Mouse (Mus musculus) forebrain, embryonic 13.5 days (tissue): ENCODE measurements around the gene St7. TPM values are rescaled to one million over a fixed set of nuclear protein-coding genes. Genes with fewer than 3 reads are reported as not detected.

Experiments
- ATAC-seq: fragments of 200-750 bp; cut with Nextera tagmentation; 2 replicates; pipeline ENCODE4 v1.8.0; 2017
- H3K27ac ChIP-seq: fragments of 300-500 bp; sonication (generic); 2 replicates; pipeline ENCODE4 v1.5.1; 2015; ENCODE audit warnings: inconsistent platforms, mild to moderate bottlenecking, moderate library complexity
- H3K27me3 ChIP-seq: fragments of 300-500 bp; sonication (generic); 2 replicates; pipeline ENCODE4 v1.6.1; 2015; ENCODE audit warnings: mild to moderate bottlenecking, inconsistent platforms
- H3K36me3 ChIP-seq: fragments of 300-500 bp; sonication (generic); 2 replicates; pipeline ENCODE4 v1.6.1; 2015; ENCODE audit warnings: mild to moderate bottlenecking, inconsistent platforms; ENCODE audit not compliant: poor library complexity, severe bottlenecking
- H3K4me1 ChIP-seq: fragments of 300-500 bp; sonication (generic); 2 replicates; pipeline ENCODE4 v1.6.1; 2015; ENCODE audit warnings: inconsistent platforms
- H3K4me2 ChIP-seq: fragments of 300-500 bp; sonication (generic); 2 replicates; pipeline ENCODE4 v1.6.1; 2015; ENCODE audit warnings: inconsistent platforms, mild to moderate bottlenecking, moderate library complexity
- H3K4me3 ChIP-seq: fragments of 300-500 bp; sonication (generic); 2 replicates; pipeline ENCODE4 v1.5.1; 2015; ENCODE audit warnings: mild to moderate bottlenecking, inconsistent platforms
- H3K9ac ChIP-seq: fragments of 300-500 bp; sonication (generic); 2 replicates; pipeline ENCODE4 v1.6.1; 2015; ENCODE audit warnings: mild to moderate bottlenecking, inconsistent platforms
- H3K9me3 ChIP-seq: fragments of 300-500 bp; sonication (generic); replicated peaks from 2 replicates; pipeline ENCODE4 v1.6.1; 2016; ENCODE audit warnings: inconsistent platforms
- WGBS: fragments of 180-500 bp; shearing (Covaris S2); methylation state at CpG from one replicate; pipeline ENCODE4 v1.1.7; 2015; 5-methylcytosine and 5-hydroxymethylcytosine counted together
- polyA plus RNA-seq: library from polyadenylated mRNA; unstranded; fragments of >200 nt; fragmentation: Nextera tagmentation; extraction: Ambion mirVana; gene quantifications from 2 replicates; pipeline ENCODE4 v1.2.1, GENCODE M21; 2015

The St7 gene
- polyA plus RNA-seq, 1 experiment from 2014 or later: 49.5 TPM

GRCm38 (mm10) chr6:17835693-17836092 lies 143.0 kb downstream of the St7 start:
- no peak for ATAC-seq
- Histone ChIP-seq H3K4me2 (no peak overlapping the region), H3K4me1 (no peaks in the 10 kb centered on the region), H3K9me3 (no peaks in the 10 kb centered on the region), H3K9ac (no peak overlapping the region), H3K36me3 (peaks cover 13% of the 10 kb centered on the region; the same call in 1 of the 2 replicates), H3K27ac (no peak overlapping the region), H3K4me3 (no peak overlapping the region), H3K27me3 (no peaks in the 10 kb centered on the region)
- WGBS: 83% methylated on average over 6 of the region's 6 CpGs

GRCm38 (mm10) chr6:17837676-17838075 lies 144.9 kb downstream of the St7 start:
- H3K4me2 ChIP-seq: no peak overlapping the region
- H3K9ac ChIP-seq: no peak overlapping the region
- H3K9me3 ChIP-seq: no peaks in the 10 kb centered on the region
- H3K27me3 ChIP-seq: no peaks in the 10 kb centered on the region
- 88% methylated on average over 1 of the region's 1 CpGs for WGBS
- ATAC-seq: no peak
- H3K36me3 ChIP-seq: peaks cover 14% of the 10 kb centered on the region; the same call in 1 of the 2 replicates
- no peak overlapping the region for H3K4me3 ChIP-seq
- H3K27ac ChIP-seq: no peak overlapping the region
- no peaks in the 10 kb centered on the region for H3K4me1 ChIP-seq

- H3K4me1 ChIP-seq: no peaks in the 10 kb centered on the region
- ATAC-seq: peak; percentile 36; the same call in 1 of the 2 replicates
- no peak overlapping the region for H3K4me3 ChIP-seq
- no peak overlapping the region for H3K27ac ChIP-seq
- peaks cover 14% of the 10 kb centered on the region; the same call in 1 of the 2 replicates for H3K36me3 ChIP-seq
- no peak overlapping the region for H3K9ac ChIP-seq
- H3K9me3 ChIP-seq: no peaks in the 10 kb centered on the region
- H3K4me2 ChIP-seq: no peak overlapping the region
- 82% methylated on average over 29 of the region's 29 CpGs for WGBS
- no peaks in the 10 kb centered on the region for H3K27me3 ChIP-seq
Observed at GRCm38 (mm10) chr6:17840431-17840830, 147.7 kb downstream of the St7 start.

- H3K9me3 ChIP-seq: no peaks in the 10 kb centered on the region
- H3K4me1 ChIP-seq: no peaks in the 10 kb centered on the region
- no peak for ATAC-seq
- H3K27me3 ChIP-seq: no peaks in the 10 kb centered on the region
- 37% methylated on average over 3 of the region's 3 CpGs for WGBS
- peaks cover 20% of the 10 kb centered on the region for H3K36me3 ChIP-seq
- H3K27ac ChIP-seq: no peak overlapping the region
- no peak overlapping the region for H3K4me2 ChIP-seq
- H3K4me3 ChIP-seq: no peak overlapping the region
- no peak overlapping the region for H3K9ac ChIP-seq
Observed at GRCm38 (mm10) chr6:17842759-17843158, 150.0 kb downstream of the St7 start.

GRCm38 (mm10) chr6:17851316-17851715 lies 158.6 kb downstream of the St7 start:
- ATAC-seq: no peak
- 58% methylated on average over 2 of the region's 2 CpGs for WGBS
- Histone ChIP-seq H3K36me3 (peaks cover 31% of the 10 kb centered on the region), H3K4me2 (no peak overlapping the region), H3K4me1 (0 out of 2 replicates have a peak, but pooled peaks cover 2% of the 10 kb centered on the region), H3K4me3 (no peak overlapping the region), H3K9ac (no peak overlapping the region), H3K27ac (no peak overlapping the region), H3K9me3 (no peaks in the 10 kb centered on the region), H3K27me3 (no peaks in the 10 kb centered on the region)

- ATAC-seq: no peak
- Histone ChIP-seq H3K4me1 (0 out of 2 replicates have a peak, but pooled peaks cover 2% of the 10 kb centered on the region), H3K4me2 (no peak overlapping the region), H3K9me3 (no peaks in the 10 kb centered on the region), H3K27me3 (no peaks in the 10 kb centered on the region), H3K9ac (no peak overlapping the region), H3K4me3 (no peak overlapping the region), H3K36me3 (peaks cover 28% of the 10 kb centered on the region), H3K27ac (no peak overlapping the region)
- 86% methylated on average over 5 of the region's 5 CpGs for WGBS
Observed at GRCm38 (mm10) chr6:17853587-17854274, 161.0 kb downstream of the St7 start.

GRCm38 (mm10) chr6:17855616-17856015 lies 162.9 kb downstream of the St7 start:
- no peak for ATAC-seq
- 93% methylated on average over 2 of the region's 2 CpGs for WGBS
- H3K27ac ChIP-seq: no peak overlapping the region
- no peak overlapping the region for H3K9ac ChIP-seq
- H3K27me3 ChIP-seq: no peaks in the 10 kb centered on the region
- H3K36me3 ChIP-seq: peaks cover 34% of the 10 kb centered on the region
- 0 out of 2 replicates have a peak, but pooled peaks cover 2% of the 10 kb centered on the region for H3K4me1 ChIP-seq
- H3K4me2 ChIP-seq: no peak overlapping the region
- no peaks in the 10 kb centered on the region for H3K9me3 ChIP-seq
- no peak overlapping the region for H3K4me3 ChIP-seq

- no peak overlapping the region for H3K27ac ChIP-seq
- no peak overlapping the region for H3K9ac ChIP-seq
- no peak overlapping the region for H3K4me2 ChIP-seq
- H3K9me3 ChIP-seq: no peaks in the 10 kb centered on the region
- no peaks in the 10 kb centered on the region for H3K4me1 ChIP-seq
- ATAC-seq: no peak
- H3K36me3 ChIP-seq: peaks cover 46% of the 10 kb centered on the region
- H3K27me3 ChIP-seq: no peaks in the 10 kb centered on the region
- no peak overlapping the region for H3K4me3 ChIP-seq
- WGBS: 87% methylated on average over 1 of the region's 1 CpGs
Observed at GRCm38 (mm10) chr6:17859564-17859963, 166.8 kb downstream of the St7 start.

GRCm38 (mm10) chr6:17860463-17860862 lies 167.7 kb downstream of the St7 start:
- Histone ChIP-seq H3K27ac (no peak overlapping the region), H3K4me1 (no peaks in the 10 kb centered on the region), H3K9ac (no peak overlapping the region), H3K36me3 (peaks cover 42% of the 10 kb centered on the region), H3K4me3 (no peak overlapping the region), H3K9me3 (no peaks in the 10 kb centered on the region), H3K4me2 (no peak overlapping the region), H3K27me3 (no peaks in the 10 kb centered on the region)
- WGBS: 85% methylated on average over 1 of the region's 1 CpGs
- ATAC-seq: no peak

- H3K9me3 ChIP-seq: no peaks in the 10 kb centered on the region
- no peak overlapping the region for H3K9ac ChIP-seq
- H3K4me3 ChIP-seq: no peak overlapping the region
- H3K36me3 ChIP-seq: peaks cover 53% of the 10 kb centered on the region
- 57% methylated on average over 1 of the region's 1 CpGs for WGBS
- H3K27ac ChIP-seq: no peak overlapping the region
- no peaks in the 10 kb centered on the region for H3K4me1 ChIP-seq
- H3K27me3 ChIP-seq: no peaks in the 10 kb centered on the region
- no peak overlapping the region for H3K4me2 ChIP-seq
- no peak for ATAC-seq
Observed at GRCm38 (mm10) chr6:17867796-17868195, 175.1 kb downstream of the St7 start.

- no peak overlapping the region for H3K4me3 ChIP-seq
- H3K36me3 ChIP-seq: peaks cover 39% of the 10 kb centered on the region
- no peaks in the 10 kb centered on the region for H3K27me3 ChIP-seq
- H3K9ac ChIP-seq: no peak overlapping the region
- no peak overlapping the region for H3K27ac ChIP-seq
- ATAC-seq: no peak
- H3K4me1 ChIP-seq: peaks cover 6% of the 10 kb centered on the region
- no peaks in the 10 kb centered on the region for H3K9me3 ChIP-seq
- 82% methylated on average over 3 of the region's 3 CpGs for WGBS
- H3K4me2 ChIP-seq: no peak overlapping the region
Observed at GRCm38 (mm10) chr6:17871831-17872372, 179.2 kb downstream of the St7 start.

- Histone ChIP-seq H3K36me3 (peaks cover 22% of the 10 kb centered on the region), H3K4me2 (no peak overlapping the region), H3K9me3 (no peaks in the 10 kb centered on the region), H3K27me3 (no peaks in the 10 kb centered on the region), H3K27ac (peak overlapping the region; percentile 63), H3K4me1 (peaks cover 6% of the 10 kb centered on the region), H3K4me3 (no peak overlapping the region), H3K9ac (no peak overlapping the region)
- 73% methylated on average over 7 of the region's 7 CpGs for WGBS
- ATAC-seq: peak; percentile 16; the same call in 1 of the 2 replicates
Observed at GRCm38 (mm10) chr6:17875606-17876005, 182.9 kb downstream of the St7 start.
